Mouse (Mus musculus) CD4-positive naive resting alpha-beta T cell, adult 76 days (primary cell): ENCODE data around the gene 9530068E07Rik. TPM values are rescaled to one million over a fixed set of nuclear protein-coding genes. Genes with fewer than 3 reads are reported as not detected.

Experiments
- total RNA-seq: library from RNA; stranded (reverse); gene quantifications from one replicate; pipeline ENCODE4 v1.2.4, GENCODE M21; 2023

The 9530068E07Rik gene
- 46.7 TPM for total RNA-seq

GRCm38 (mm10) chr11:52395940-52396596, at the start of gene 9530068E07Rik:
TSS of gene 9530068E07Rik (plus strand) at chr11:52396428.

DNA sequence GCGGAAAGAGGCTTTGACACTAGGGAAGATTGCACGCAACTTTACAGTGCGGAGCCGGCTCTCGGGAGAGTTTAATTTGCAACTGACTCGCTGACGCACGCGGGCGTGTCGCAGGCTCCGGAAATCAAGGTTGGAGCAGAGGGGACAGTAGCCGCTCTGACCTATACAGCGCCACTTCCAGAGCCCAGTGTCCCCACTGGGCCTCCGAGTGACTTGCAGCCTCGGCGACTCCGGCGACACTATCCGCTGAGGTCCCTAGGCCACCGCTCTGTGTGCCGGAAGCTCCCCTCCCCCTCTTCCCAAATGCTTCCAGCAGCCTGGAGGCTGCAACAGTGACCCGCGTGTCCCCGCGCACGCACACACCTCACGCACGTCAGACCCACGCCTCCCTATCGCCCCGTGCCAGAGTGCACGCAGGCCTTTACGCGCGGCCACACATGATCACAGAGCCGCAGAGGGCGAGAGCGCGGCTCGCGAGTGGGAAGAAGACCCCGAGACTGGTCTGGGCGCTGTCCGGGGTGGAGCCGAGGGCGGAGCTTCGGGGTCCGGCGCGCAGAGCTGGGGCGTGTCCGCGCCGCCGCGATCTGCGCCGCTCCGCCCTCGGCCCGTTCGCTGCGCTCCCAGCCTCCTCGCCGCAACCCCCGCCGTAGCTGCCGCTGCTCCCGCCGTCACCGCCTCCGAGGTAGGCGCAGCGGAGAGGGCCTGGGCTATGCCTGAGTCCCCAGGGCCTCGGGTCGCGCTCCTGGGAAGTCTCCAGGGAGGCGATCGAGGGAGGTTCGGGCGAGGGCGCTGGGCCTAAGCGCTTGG, 35.6 kb upstream of the 9530068E07Rik start, which contains the start of gene Vdac1:
Gene Vdac1, plus strand, starts transcription at position 390 of the 807 bp plus-strand sequence.

Other genes starting within 250 kb of the 9530068E07Rik start
- gene Olfr1371, start 182.4 kb upstream of the 9530068E07Rik start, total RNA-seq, result 1.5 TPM
- gene Skp1a, start 164.4 kb upstream of the 9530068E07Rik start, total RNA-seq, result 157 TPM
- 1,194 TPM for gene Tcf7, start 113.4 kb upstream of the 9530068E07Rik start, total RNA-seq
- gene Vdac1, start 35.6 kb upstream of the 9530068E07Rik start, total RNA-seq, result 47.5 TPM